Mouse (Mus musculus): ENCODE results near the gene Npy5r.

Gene Npy5r

GRCm38 (mm10) chr8:66687511-66688329, at the start of gene Npy5r:
Npy5r (minus strand) TSS chr8:66688128.
- DNase-seq (ENCODE audit: low spot score): no peak

GRCm38 (mm10) chr8:66731957-66732356, 44.0 kb upstream of the Npy5r start:
- DNase-seq (ENCODE audit: low spot score): no peak

- no peak for DNase-seq (ENCODE audit: low spot score)
These were observed 41.5 kb upstream of the Npy5r start for GRCm38 (mm10) chr8:66729446-66729845.

GRCm38 (mm10) chr8:66722835-66723234, 34.9 kb upstream of the Npy5r start:
- no peak for DNase-seq (ENCODE audit: low spot score)

- no peak for DNase-seq (ENCODE audit: low spot score)
These were observed 26.5 kb upstream of the Npy5r start for GRCm38 (mm10) chr8:66714324-66714975.

GRCm38 (mm10) chr8:66698782-66699181, 10.9 kb upstream of the Npy5r start:
- no peak for DNase-seq (ENCODE audit: low spot score)

- no peak for DNase-seq (ENCODE audit: low spot score)
These were observed 10.1 kb upstream of the Npy5r start for GRCm38 (mm10) chr8:66698011-66698410.

- no peak for DNase-seq (ENCODE audit: low spot score)
These were observed 9.3 kb upstream of the Npy5r start, which contains the start of gene Npy1r for GRCm38 (mm10) chr8:66696970-66697843. Npy1r (plus strand) TSS chr8:66697192.

- no peak for DNase-seq (ENCODE audit: low spot score)
These were observed 2.5 kb upstream of the Npy5r start for GRCm38 (mm10) chr8:66690402-66690801.

- no peak for DNase-seq (ENCODE audit: low spot score)
These were observed 871 bp upstream of the Npy5r start for GRCm38 (mm10) chr8:66688799-66689198.

GRCm38 (mm10) chr8:66688395-66688794, 467 bp upstream of the Npy5r start:
- no peak for DNase-seq (ENCODE audit: low spot score)

GRCm38 (mm10) chr8:66681261-66681660, 6.7 kb downstream of the Npy5r start:
- no peak for DNase-seq (ENCODE audit: low spot score)

- DNase-seq (ENCODE audit: low spot score): no peak
These were observed 57.2 kb downstream of the Npy5r start for GRCm38 (mm10) chr8:66630721-66631120.
